Mouse (Mus musculus): ENCODE measurements around the gene Krtap12-1. TPM values are rescaled to one million over a fixed set of nuclear protein-coding genes. Genes with fewer than 3 reads are reported as not detected.
"Not testable (repeated sequence)": the region's sequence is repeated elsewhere in the genome, so short reads cannot be mapped to it uniquely, and the experiment has no call there.

Krtap12-1 gene
- polyA plus RNA-seq, 1 experiment from 2014 or later = not detected

DNA sequence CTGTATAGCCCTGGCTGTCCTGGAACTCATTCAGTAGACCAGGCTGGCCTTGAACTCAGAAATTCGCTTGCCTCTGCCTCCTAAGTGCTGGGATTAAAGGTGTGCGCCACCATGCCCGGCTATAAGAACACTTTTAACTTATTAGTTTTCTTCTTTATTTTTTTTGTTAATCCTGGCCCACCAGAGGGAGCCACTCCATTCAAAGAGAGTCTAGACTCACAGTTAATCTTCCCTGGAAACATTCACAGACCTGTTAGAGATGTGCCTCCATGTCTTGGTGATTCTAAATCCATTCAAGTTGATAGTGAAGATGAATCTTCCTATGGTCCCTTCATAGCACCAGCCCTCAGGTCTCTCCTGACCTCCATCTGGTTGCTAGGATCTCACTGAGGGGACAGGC, 10.6 kb upstream of the Krtap12-1 start:
- Histone ChIP-seq H3K27ac (replicated peaks) (no peak overlapping the region), H3K27me3 (no peaks in the 10 kb centered on the region)
- 80% methylated on average over 3 of the region's 3 CpGs for WGBS

GRCm38 (mm10) chr10:77711157-77711556, 9.2 kb upstream of the Krtap12-1 start, which contains the start of gene Gm10024:
TSS of gene Gm10024 (plus strand) at chr10:77711457.
- H3K27ac ChIP-seq (replicated peaks); H3K4me2 ChIP-seq; H3K4me1 ChIP-seq (replicated peaks); H3K9ac ChIP-seq; H3K36me3 ChIP-seq; H3K9me3 ChIP-seq; H3K27me3 ChIP-seq; H3K4me3 ChIP-seq; ATAC-seq (ENCODE audit: low FRiP score, low read depth): not testable (repeated sequence)

More for the DNA sequence above, 10.6 kb upstream of the Krtap12-1 start:
- no peaks in the 10 kb centered on the region for H3K36me3 ChIP-seq
- H3K4me1 ChIP-seq (replicated peaks) = no peaks in the 10 kb centered on the region
- no peaks in the 10 kb centered on the region for H3K9me3 ChIP-seq
- no peak overlapping the region for H3K9ac ChIP-seq
- no peak overlapping the region for H3K4me3 ChIP-seq
- ATAC-seq (ENCODE audit: low FRiP score, low read depth) = no peak
- no peak overlapping the region for H3K4me2 ChIP-seq

DNA sequence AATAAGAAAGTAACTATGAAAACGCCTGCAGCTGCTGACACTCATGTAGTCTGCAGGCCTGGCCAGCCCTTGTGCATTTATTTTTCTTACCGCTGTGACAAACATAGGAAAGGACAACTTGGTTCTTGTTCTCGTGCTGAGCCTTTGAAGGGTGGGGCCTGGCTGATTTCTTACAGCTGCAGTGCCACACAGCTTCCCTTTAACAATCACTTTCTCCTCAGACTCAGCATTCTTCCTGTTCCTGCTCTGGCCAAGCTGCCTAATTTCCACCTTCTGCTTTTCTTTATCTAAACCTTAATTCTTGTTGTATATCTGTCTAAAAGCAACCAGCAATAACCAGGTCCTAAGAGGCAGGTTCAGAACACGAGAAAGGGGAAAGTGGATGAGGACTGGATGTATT, 6.7 kb upstream of the Krtap12-1 start:
- no peaks in the 10 kb centered on the region for H3K9me3 ChIP-seq
- H3K27me3 ChIP-seq = no peaks in the 10 kb centered on the region
- no peak for ATAC-seq (ENCODE audit: low FRiP score, low read depth)
- H3K27ac ChIP-seq (replicated peaks) = no peak overlapping the region
- no peaks in the 10 kb centered on the region for H3K4me1 ChIP-seq (replicated peaks)
- H3K36me3 ChIP-seq = no peaks in the 10 kb centered on the region
- WGBS = 72% methylated on average over 4 of the region's 4 CpGs
- H3K4me3 ChIP-seq = no peak overlapping the region
- H3K4me2 ChIP-seq = no peak overlapping the region
- no peak overlapping the region for H3K9ac ChIP-seq

DNA sequence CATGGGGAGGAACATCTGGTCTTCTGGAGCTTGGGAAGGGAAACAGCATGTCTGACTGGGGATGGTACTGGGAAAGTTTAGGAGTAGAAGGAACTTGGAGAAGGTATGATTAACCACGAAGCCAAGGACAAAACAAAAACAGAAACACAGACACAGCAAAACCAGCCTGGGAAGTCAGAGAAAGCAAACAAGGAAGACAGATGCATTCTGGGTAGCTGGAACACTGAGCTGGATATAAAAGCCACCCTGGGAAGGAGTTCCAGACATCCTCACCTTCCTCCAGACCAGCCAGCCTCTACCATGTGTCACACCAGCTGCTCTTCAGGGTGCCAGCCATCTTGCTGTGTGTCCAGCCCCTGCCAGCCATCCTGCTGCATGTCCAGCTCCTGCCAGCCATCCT, 4.9 kb upstream of the Krtap12-1 start, which contains the start of gene Gm10142:
Gm10142 (plus strand) TSS at position 301 of the 400 bp plus-strand sequence.
- Histone ChIP-seq H3K27me3 (no peaks in the 10 kb centered on the region), H3K9ac (no peak within 1 kb of the TSS), H3K4me3 (no peak within 1 kb of the TSS), H3K4me2 (no peak within 1 kb of the TSS), H3K27ac (replicated peaks) (no peak within 1 kb of the TSS), H3K36me3 (no peaks in the 10 kb centered on the region), H3K9me3 (no peaks in the 10 kb centered on the region), H3K4me1 (replicated peaks) (no peaks in the 10 kb centered on the region)
- 87% methylated on average over 1 of the region's 1 CpGs for WGBS
- no peak for ATAC-seq (ENCODE audit: low FRiP score, low read depth)

DNA sequence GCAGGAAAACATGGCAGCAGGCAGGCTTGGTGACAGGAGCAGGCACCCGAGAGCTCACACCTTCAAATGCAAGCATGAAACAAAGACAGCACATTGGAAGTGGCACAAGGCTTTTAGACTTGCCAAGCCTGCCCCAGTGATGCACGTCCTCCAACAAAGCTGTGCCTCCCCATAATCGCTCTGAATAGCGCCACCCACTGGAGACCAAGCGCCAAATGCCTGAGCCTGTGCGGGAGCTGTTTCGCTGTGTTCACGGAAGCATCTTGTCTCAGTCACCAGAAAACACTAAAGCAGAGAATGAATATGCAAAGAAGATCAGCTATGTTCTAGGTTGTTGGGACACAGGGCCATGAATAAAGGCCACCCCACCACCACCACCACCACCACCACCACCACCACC, 4.5 kb downstream of the Krtap12-1 start:
- Histone ChIP-seq H3K27me3 (no peaks in the 10 kb centered on the region), H3K27ac (replicated peaks) (no peak overlapping the region), H3K4me1 (replicated peaks) (no peaks in the 10 kb centered on the region), H3K9me3 (no peaks in the 10 kb centered on the region), H3K4me2 (no peak overlapping the region), H3K36me3 (no peaks in the 10 kb centered on the region), H3K4me3 (no peak overlapping the region), H3K9ac (no peak overlapping the region)
- ATAC-seq (ENCODE audit: low FRiP score, low read depth) = no peak
- WGBS = 76% methylated on average over 8 of the region's 8 CpGs

DNA sequence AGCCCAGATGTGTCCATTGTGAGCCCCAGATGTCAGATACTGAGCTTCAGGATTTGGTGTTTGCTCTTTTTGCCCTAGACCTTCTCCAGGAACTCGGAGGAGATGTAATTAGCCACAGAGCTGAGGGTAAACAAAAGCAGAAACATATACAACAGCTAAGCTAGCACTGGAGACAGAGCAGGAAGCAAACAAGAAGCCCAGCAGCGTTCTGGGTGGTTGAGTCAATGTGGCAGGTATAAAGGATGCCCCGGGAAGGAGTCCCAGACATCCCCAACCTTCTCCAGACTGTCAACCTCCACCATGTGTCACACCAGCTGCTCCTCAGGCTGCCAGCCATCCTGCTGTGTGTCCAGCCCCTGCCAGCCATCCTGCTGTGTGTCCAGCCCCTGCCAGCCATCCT, 5.8 kb downstream of the Krtap12-1 start, which contains the start of gene Gm10100:
Gm10100 (plus strand) TSS at position 301 of the 400 bp plus-strand sequence.
- no peaks in the 10 kb centered on the region for H3K4me1 ChIP-seq (replicated peaks)
- 36% methylated on average over 3 of the region's 3 CpGs for WGBS

GRCm38 (mm10) chr10:77728280-77728679, 7.9 kb downstream of the Krtap12-1 start:
- Histone ChIP-seq H3K9me3 (no peaks in the 10 kb centered on the region), H3K36me3 (no peaks in the 10 kb centered on the region), H3K27ac (replicated peaks) (no peak overlapping the region), H3K4me2 (no peak overlapping the region), H3K4me3 (no peak overlapping the region), H3K9ac (no peak overlapping the region), H3K27me3 (no peaks in the 10 kb centered on the region), H3K4me1 (replicated peaks) (no peaks in the 10 kb centered on the region)
- WGBS = 71% methylated on average over 4 of the region's 4 CpGs
- ATAC-seq (ENCODE audit: low FRiP score, low read depth) = no peak

More for the DNA sequence above, 5.8 kb downstream of the Krtap12-1 start, which contains the start of gene Gm10100:
- no peak within 1 kb of the TSS for H3K4me3 ChIP-seq
- H3K27me3 ChIP-seq = no peaks in the 10 kb centered on the region
- no peak for ATAC-seq (ENCODE audit: low FRiP score, low read depth)
- no peaks in the 10 kb centered on the region for H3K9me3 ChIP-seq
- no peak within 1 kb of the TSS for H3K4me2 ChIP-seq
- no peaks in the 10 kb centered on the region for H3K36me3 ChIP-seq
- H3K9ac ChIP-seq = no peak within 1 kb of the TSS
- H3K27ac ChIP-seq (replicated peaks) = no peak within 1 kb of the TSS

GRCm38 (mm10) chr10:77729241-77729640, 8.8 kb downstream of the Krtap12-1 start:
- Histone ChIP-seq H3K4me2 (no peak overlapping the region), H3K9ac (no peak overlapping the region), H3K9me3 (no peaks in the 10 kb centered on the region), H3K27me3 (no peaks in the 10 kb centered on the region), H3K4me3 (no peak overlapping the region), H3K36me3 (no peaks in the 10 kb centered on the region), H3K4me1 (replicated peaks) (no peaks in the 10 kb centered on the region), H3K27ac (replicated peaks) (no peak overlapping the region)
- WGBS = 56% methylated on average over 4 of the region's 4 CpGs
- ATAC-seq (ENCODE audit: low FRiP score, low read depth) = no peak

GRCm38 (mm10) chr10:77735928-77736327, 15.5 kb downstream of the Krtap12-1 start:
- H3K4me2 ChIP-seq = no peak overlapping the region
- 85% methylated on average over 1 of the region's 1 CpGs for WGBS
- no peaks in the 10 kb centered on the region for H3K9me3 ChIP-seq
- no peaks in the 10 kb centered on the region for H3K4me1 ChIP-seq (replicated peaks)
- H3K36me3 ChIP-seq = no peaks in the 10 kb centered on the region
- H3K4me3 ChIP-seq = no peak overlapping the region
- H3K27ac ChIP-seq (replicated peaks) = no peak overlapping the region
- H3K27me3 ChIP-seq = no peaks in the 10 kb centered on the region
- no peak overlapping the region for H3K9ac ChIP-seq
- no peak for ATAC-seq (ENCODE audit: low FRiP score, low read depth)

DNA sequence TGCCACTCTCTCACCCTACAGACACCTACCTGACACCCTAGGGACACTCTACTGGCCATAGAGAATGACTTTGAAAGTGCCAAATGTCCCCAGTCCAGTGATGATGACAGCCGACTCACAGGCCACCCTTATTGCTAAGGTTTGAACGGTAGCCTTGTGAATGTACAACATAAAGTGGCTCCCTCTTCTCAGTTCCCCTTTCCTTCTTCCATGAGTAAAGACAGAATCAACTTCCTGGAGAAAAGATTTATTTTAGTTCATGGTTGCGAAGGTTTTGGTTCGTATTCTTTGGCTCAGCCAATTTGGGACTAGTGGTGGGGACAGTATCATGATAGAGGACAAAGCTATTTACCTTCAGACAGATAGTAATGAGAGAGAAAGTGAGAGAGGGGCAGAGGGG, 18.5 kb downstream of the Krtap12-1 start:
- no peaks in the 10 kb centered on the region for H3K4me1 ChIP-seq (replicated peaks)
- no peak for ATAC-seq (ENCODE audit: low FRiP score, low read depth)
- H3K36me3 ChIP-seq = no peaks in the 10 kb centered on the region
- no peak overlapping the region for H3K4me2 ChIP-seq
- H3K9ac ChIP-seq = no peak overlapping the region
- H3K27ac ChIP-seq (replicated peaks) = no peak overlapping the region
- WGBS = 94% methylated on average over 4 of the region's 4 CpGs
- H3K27me3 ChIP-seq = no peaks in the 10 kb centered on the region
- H3K9me3 ChIP-seq = no peaks in the 10 kb centered on the region
- H3K4me3 ChIP-seq = no peak overlapping the region

DNA sequence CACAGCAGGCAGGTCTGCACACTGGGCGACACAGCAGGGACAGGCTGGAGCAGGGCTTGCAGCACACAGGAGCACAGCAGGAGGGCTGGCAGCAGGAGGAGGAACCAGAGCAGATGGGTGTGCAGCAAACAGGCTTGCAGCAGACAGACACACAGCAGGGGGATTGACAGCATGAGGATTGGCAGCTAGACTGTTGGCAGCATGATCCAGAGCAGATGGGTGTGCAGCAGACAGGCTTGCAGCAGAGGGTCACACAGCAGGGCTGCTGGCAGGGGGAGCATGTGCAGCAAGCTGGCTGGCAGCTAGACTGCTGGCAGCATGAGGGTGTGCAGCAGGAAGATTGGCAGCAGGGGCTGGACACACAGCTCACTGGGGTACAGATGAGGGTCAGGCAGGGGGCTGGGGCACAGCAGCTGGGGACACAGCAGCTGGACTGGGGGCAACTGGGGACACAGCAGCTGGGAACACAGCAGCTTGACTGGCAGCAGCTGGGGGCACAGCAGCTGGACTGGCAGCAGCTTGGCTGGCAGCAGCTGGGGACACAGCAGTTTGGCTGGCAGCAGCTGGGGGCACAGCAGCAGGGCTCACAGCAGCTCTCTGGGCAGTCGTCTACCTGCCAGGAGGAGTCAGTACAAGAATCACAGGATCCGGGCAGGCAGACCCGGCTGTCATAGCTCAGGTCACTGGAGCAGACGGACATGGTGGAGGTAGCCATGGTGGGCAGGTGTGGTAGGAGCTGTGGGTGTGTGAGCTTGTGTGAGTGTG, 21.7 kb downstream of the Krtap12-1 start, which contains the start of gene Gm18596:
Gm18596 (minus strand) TSS at position 715 of the 765 bp plus-strand sequence.
- H3K36me3 ChIP-seq; H3K27ac ChIP-seq (replicated peaks); H3K27me3 ChIP-seq; H3K9me3 ChIP-seq; H3K4me1 ChIP-seq (replicated peaks); H3K4me2 ChIP-seq; H3K4me3 ChIP-seq; ATAC-seq (ENCODE audit: low FRiP score, low read depth); H3K9ac ChIP-seq: not testable (repeated sequence)
- WGBS = 46% methylated on average over 5 of the region's 5 CpGs

GRCm38 (mm10) chr10:77750686-77751085, 30.3 kb downstream of the Krtap12-1 start:
- not testable (repeated sequence) for H3K4me1 ChIP-seq (replicated peaks); ATAC-seq (ENCODE audit: low FRiP score, low read depth); H3K36me3 ChIP-seq; H3K9me3 ChIP-seq; H3K9ac ChIP-seq; H3K4me3 ChIP-seq; H3K27ac ChIP-seq (replicated peaks); H3K4me2 ChIP-seq; H3K27me3 ChIP-seq
- WGBS = 59% methylated on average over 1 of the region's 1 CpGs

- WGBS = 67% methylated on average over 1 of the region's 1 CpGs
- H3K4me3 ChIP-seq; ATAC-seq (ENCODE audit: low FRiP score, low read depth); H3K27ac ChIP-seq (replicated peaks); H3K9me3 ChIP-seq; H3K4me2 ChIP-seq; H3K27me3 ChIP-seq; H3K4me1 ChIP-seq (replicated peaks); H3K36me3 ChIP-seq; H3K9ac ChIP-seq: not testable (repeated sequence)
Observed at GRCm38 (mm10) chr10:77751254-77751653, 30.9 kb downstream of the Krtap12-1 start, which contains the start of gene Gm9736. TSS of gene Gm9736 (minus strand) at chr10:77751354.
